Mouse (Mus musculus) gastrocnemius, postnatal 14 days (tissue): ENCODE results near the gene Tmem107. TPM values are rescaled to one million over a fixed set of nuclear protein-coding genes. Genes with fewer than 3 reads are reported as not detected.
"Not testable (repeated sequence)": the region's sequence is repeated elsewhere in the genome, so short reads cannot be mapped to it uniquely, and the experiment has no call there.

ENCODE experiments used
- DNase-seq: peaks from one replicate; pipeline ENCODE4 v3.0.0; 2021; ENCODE audit warnings: mixed read lengths
- intact Hi-C: fragments of 180-260 bp; cut with DNase I; formaldehyde crosslinking; loops from one replicate; pipeline ENCODE4 v1.15.1; 2025; ENCODE audit warnings: low total_unique reads
- total RNA-seq, 2 experiments: library from RNA; stranded (reverse); gene quantifications; 2 replicates each; pipeline ENCODE4 v1.2.3; 2021

Tmem107 gene
- total RNA-seq, 2 experiments from 2014 or later = 2.9 to 4.7 TPM

DNA sequence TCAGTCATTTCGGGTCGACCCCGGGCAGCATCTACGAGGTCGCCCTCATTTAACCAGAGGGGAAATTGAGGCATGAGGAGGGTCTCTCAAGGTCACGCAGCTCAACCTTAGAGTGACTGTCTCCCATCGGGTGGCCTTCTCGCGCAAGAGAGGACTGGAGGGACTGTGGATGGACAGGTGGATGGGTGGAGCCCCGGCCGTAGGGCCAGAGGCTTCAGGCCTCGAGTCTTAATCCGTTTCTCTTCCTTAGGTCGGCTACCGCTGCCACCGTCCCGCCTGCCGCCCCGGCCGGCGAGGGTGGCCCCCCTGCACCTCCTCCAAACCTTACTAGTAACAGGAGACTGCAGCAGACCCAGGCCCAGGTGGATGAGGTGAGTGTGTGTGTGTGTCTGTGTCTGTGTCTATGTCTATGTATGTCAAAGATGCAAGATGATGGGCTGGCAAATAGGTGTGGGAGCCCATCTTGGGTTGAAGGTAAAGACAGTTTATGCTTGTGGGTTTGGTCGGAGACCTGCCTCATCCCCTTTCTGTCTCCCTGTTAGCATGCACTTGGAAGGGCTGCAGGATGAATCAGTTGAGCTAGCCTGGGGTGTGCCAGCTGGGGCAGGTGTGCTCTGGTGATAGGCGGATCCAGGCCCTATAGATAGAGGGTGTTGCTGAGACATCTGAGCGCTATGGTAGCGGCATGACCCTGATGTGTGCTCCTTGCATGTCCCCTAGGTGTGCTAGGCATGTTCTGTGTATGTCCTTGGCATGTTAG is 18.4 kb downstream of the Tmem107 start:
- DNase-seq = no peak
- intact Hi-C loops = no loop called here

GRCm38 (mm10) chr11:69089616-69090290 is 19.1 kb downstream of the Tmem107 start:
- no peak for DNase-seq
- intact Hi-C loops = no loop called here

GRCm38 (mm10) chr11:69090367-69090766 is 19.8 kb downstream of the Tmem107 start:
- intact Hi-C loops = no loop called here
- no peak for DNase-seq

GRCm38 (mm10) chr11:69091566-69092385 is 21.2 kb downstream of the Tmem107 start:
- intact Hi-C loops = no loop called here
- no peak for DNase-seq

DNA sequence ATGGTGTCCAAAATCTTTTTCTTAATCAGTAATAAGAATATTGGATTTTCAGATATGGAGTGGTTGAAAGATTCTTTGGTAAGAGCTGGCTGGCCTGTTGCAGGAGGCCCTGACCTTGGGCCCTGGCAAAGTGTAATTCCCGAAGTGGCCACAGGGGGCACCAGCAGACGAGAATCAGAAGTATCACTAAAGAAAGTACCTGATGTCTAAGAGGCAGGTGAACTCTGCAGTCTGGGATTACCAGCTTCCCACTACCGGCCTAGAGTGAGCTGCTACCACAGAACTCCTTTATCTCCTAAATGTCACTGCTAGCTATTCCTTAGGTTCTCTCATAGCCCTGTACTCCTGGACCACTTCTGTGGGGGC is 21.8 kb downstream of the Tmem107 start:
- intact Hi-C loops = no loop called here

DNA sequence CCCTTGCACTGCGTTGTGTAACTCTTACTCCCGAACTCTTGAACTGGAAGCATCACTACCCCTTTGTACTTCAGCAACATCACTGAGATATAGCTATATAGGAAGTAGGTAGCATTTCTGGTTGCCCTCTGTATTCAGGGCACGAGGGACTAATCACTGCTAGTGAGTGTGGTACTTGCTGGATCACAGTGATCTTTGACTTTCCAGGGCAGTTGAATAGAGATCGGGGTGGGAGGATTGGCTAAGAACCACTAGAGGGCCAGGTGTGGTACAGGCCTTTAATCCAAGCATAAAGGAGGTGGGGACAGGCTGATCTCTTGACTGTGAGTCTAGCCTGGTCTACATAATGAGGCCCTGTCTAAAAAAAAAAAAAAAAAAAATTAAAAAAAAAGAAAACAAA is 22.3 kb downstream of the Tmem107 start:
- intact Hi-C loops = no loop called here
- DNase-seq = no peak

More for the DNA sequence above, 21.8 kb downstream of the Tmem107 start:
- peak; percentile 85 for DNase-seq

- intact Hi-C loops, DNase-seq: not testable (repeated sequence)
Measured at GRCm38 (mm10) chr11:69093856-69094255, 23.2 kb downstream of the Tmem107 start.

DNA sequence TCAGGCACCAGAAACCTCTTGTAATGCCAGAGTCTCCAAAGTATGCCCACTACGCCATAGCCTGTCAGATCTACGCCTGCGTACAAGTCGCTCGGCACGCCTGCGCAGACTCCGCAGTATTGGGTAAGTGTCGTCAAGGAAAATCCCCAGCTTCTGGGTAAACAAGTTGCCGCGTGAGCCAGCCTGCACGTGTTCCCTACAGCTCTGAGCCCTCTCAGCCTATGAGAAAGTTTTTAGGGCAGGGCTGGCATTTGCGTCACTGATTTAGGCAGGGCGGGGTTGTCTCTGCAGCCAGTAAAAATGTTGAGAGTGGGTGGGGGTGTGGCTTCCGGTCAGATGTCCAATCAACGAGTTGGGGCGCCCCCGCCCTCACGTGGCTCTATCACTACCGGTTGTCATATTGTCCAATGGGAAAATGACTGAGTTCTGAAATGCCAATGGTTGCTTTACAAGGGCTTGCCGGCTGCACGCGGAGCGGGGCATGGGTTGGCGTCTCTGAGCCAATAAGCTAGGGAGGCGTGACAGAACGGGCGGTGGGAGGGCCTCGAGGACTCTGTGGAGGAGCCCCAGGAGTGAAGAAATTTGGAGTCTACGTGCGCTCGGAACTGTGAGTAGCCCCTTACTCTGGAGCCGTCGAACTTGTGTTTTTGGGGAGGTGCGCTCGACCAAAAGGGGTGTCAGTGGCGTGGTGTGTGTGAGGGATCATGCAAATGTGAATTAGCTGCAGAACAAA is 24.3 kb downstream of the Tmem107 start, which contains the start of gene Per1:
Per1 (plus strand) TSS at position 521 of the 733 bp plus-strand sequence.
- intact Hi-C loops = no loop called here
- peak; percentile 98 for DNase-seq

GRCm38 (mm10) chr11:69095511-69096231 is 25.1 kb downstream of the Tmem107 start:
- no peak for DNase-seq
- intact Hi-C loops = no loop called here

DNA sequence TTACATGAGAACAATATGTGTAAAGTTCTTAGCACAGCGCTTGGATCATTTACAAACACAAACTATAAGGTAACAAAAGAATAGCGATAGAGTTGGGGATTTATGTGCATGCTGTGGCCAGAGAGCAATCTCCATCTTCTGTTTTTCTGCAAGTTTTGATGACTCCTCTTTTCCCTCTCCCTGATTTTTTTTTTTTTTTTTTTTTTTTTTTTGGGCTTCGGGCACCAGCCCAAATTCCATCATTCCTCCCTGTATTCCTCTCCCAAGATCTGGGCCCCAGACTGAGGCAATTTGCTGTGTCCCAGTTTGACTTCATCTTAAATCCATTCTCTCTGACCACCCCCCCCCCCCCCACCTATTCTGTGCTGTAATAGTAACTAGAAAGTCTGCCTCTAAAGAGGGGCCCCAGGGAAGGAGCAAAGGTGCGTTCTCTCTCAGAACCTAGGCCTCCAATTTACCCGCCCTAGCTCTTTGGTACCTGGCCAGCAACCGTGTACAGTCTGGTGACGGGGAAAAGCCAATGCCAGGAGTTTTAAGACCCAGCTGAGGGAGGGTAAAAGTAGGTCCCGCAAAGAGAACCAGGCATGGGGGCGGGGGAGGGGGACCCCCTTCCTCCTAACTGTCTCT is 25.9 kb downstream of the Tmem107 start:
- DNase-seq = no peak
- intact Hi-C loops = no loop called here

DNA sequence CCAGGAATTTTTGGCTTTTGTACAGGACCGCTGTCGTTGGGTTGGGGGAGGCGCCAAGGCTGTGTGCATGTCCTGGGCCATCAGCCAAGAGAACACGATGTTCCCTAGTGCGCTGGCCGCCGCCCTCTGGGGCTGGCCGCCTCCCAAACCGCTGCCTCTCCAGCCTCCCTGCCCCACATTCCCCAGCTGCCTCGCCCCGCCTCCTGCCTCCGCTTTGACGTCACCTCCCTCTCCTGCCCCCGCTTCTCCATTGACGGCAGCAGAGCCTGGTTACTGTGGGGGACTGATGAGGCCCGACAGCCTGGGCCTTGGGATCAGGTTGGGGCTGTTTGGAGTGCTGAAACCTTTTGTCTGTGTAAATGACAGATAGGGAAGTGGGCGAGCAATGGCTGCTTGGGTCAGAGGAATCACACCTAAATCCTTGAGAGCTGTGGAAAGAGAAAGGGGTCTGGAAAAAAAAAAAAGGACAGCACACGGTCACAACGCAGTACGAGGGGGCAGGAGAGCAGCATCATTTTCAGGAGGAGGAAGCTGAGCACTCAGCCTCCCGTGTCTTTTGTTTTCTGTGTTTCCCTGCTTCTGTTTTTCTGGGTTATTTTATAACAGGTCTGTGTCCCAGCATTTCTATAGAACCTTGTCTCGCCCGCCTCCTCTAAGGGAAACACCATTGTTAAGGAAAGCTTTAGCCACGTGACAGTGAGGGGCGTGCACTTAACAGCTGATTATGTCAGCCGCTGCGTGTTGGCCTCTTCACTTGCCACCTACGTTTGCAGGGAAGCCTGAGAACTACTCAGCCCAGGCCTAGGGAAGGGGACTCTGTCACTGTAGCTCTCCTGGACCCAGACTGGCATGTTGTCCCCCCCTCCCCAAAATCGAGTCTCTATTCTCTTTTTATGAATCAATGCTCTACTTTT is 26.6 kb downstream of the Tmem107 start:
- DNase-seq = peak; percentile 100
- intact Hi-C loops = no loop called here

DNA sequence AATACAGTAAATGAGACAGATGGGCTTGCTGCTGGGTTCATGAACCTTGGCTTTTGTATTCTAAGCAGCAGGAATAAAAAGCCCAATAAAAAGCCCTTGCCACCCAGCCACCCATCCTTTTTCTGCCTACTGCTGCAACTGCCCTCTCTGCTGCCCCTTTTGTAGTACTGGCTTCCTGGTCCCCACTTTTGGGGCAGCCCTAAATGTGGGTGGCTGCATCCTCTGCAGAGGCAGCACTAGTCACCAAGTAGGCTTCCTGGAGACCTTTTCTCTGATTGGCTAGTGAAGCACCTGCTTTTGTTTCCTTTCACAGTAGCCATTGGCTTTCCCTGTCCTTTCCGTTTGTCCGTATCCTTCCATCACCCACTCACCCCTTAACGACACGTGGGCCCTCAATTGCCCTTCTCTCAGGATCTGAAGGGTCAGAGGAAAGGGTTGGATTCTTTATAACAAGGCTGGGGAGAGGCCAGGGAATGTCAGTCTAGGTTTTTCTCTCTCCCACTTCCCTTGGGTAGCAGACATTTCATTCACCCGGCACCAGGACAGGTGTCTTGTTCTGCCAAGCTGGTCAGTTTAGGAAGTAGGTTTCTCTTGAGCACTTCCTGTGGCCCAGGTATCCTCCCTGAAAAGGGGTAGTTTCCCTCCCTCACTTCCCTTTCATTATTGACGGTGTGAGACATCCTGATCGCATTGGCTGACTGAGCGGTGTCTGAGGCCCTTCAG is 27.6 kb downstream of the Tmem107 start:
- intact Hi-C loops = no loop called here
- no peak for DNase-seq

GRCm38 (mm10) chr11:69098762-69099091 is 28.1 kb downstream of the Tmem107 start:
- DNase-seq = peak; percentile 96
- intact Hi-C loops = no loop called here

- intact Hi-C loops = no loop called here
- DNase-seq = peak; percentile 92
Measured at GRCm38 (mm10) chr11:69099177-69099914, 28.7 kb downstream of the Tmem107 start.

DNA sequence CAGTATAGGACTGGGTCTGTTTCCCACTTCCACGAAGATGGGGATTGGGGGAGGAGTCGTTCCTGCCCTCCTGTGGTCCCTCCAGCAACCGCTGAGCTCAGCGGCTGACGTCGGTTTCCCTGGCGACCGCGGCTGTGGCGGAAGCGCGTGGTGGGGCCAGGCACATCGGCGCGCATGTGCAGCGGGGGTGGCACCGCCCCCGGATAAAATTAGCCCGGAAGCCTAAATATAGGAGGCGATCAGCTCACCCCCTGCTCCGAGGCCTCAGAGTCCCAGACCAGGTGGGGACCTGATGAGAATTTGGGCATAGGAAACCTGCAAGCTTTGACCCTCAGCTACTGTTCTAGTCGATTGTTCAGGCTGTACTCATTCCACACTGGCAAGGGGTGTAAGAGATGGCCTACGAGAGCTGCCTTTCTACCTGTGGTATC is 29.3 kb downstream of the Tmem107 start:
- intact Hi-C loops = no loop called here
- DNase-seq = peak; percentile 96

- intact Hi-C loops = no loop called here
- DNase-seq = no peak
Measured at GRCm38 (mm10) chr11:69100639-69101360, 30.2 kb downstream of the Tmem107 start.
